Mouse (Mus musculus): ENCODE data around the gene Zic2.

GRCm38 (mm10) chr14:122478574-122479011 lies 3.4 kb downstream of the Zic2 start:
- no peak for TF ChIP-seq CTCF (IDR thresholded peaks at IDR 0.05; ENCODE audit: low read depth, low read length)
- no peak for TF ChIP-seq POLR2A (IDR thresholded peaks at IDR 0.05; ENCODE audit: extremely low read depth, insufficient read depth, low read length)
